Mouse (Mus musculus) heart, embryonic 16.5 days (tissue): ENCODE measurements around the gene Trio. TPM values are rescaled to one million over a fixed set of nuclear protein-coding genes. Genes with fewer than 3 reads are reported as not detected.

ENCODE experiments used
- ATAC-seq: fragments of 200-750 bp; cut with Nextera tagmentation; replicated peaks from 2 replicates; pipeline ENCODE4 v1.8.0; 2017; ENCODE audit warnings: moderate number of reproducible peaks; ENCODE audit not compliant: insufficient read depth, low FRiP score; ENCODE audit errors: extremely low read depth
- H3K27ac ChIP-seq: fragments of 300-500 bp; sonication (generic); 2 replicates; pipeline ENCODE4 v1.5.1; 2014; ENCODE audit warnings: mild to moderate bottlenecking, low read length, control low read depth, moderate library complexity
- H3K27me3 ChIP-seq: fragments of 300-500 bp; sonication (generic); 2 replicates; pipeline ENCODE4 v1.6.1; 2014; ENCODE audit warnings: low read length, mixed read lengths; ENCODE audit not compliant: control insufficient read depth, insufficient read depth
- H3K36me3 ChIP-seq: fragments of 300-500 bp; sonication (generic); 2 replicates; pipeline ENCODE4 v1.6.1; 2014; ENCODE audit not compliant: control insufficient read depth, insufficient read depth
- H3K4me1 ChIP-seq: fragments of 300-500 bp; sonication (generic); 2 replicates; pipeline ENCODE4 v1.6.1; 2014; ENCODE audit warnings: low read length, mixed read lengths; ENCODE audit not compliant: control insufficient read depth, insufficient read depth
- H3K4me2 ChIP-seq: fragments of 300-500 bp; sonication (generic); 2 replicates; pipeline ENCODE4 v1.6.1; 2014; ENCODE audit warnings: low read depth, mild to moderate bottlenecking, control low read depth, low read length
- H3K4me3 ChIP-seq: fragments of 300-500 bp; sonication (generic); 2 replicates; pipeline ENCODE4 v1.5.1; 2014; ENCODE audit warnings: mild to moderate bottlenecking, control low read depth, low read length
- H3K9ac ChIP-seq: fragments of 300-500 bp; sonication (generic); 2 replicates; pipeline ENCODE4 v1.6.1; 2014; ENCODE audit warnings: low read length, control low read depth
- H3K9me3 ChIP-seq: fragments of 300-500 bp; sonication (generic); replicated peaks from 2 replicates; pipeline ENCODE4 v1.6.1; 2016; ENCODE audit warnings: low read length; ENCODE audit not compliant: control insufficient read depth
- whole genome bisulfite sequencing: fragments of 180-500 bp; shearing (Covaris S2); extraction: QIAGEN DNeasy Blood & Tissue Kit; methylation state at CpG from one replicate; pipeline ENCODE4 v1.1.7; 2014; 5-methylcytosine and 5-hydroxymethylcytosine counted together
- polyA plus RNA-seq: library from polyadenylated mRNA; unstranded; fragments of >200 nt; fragmentation: Nextera tagmentation; extraction: Ambion mirVana; gene quantifications from 2 replicates; pipeline ENCODE4 v1.2.1, GENCODE M21; 2015

The Trio gene
- polyA plus RNA-seq, 1 experiment from 2014 or later = 18.7 TPM

- peaks cover 14% of the 10 kb centered on the region for H3K36me3 ChIP-seq
- no peak overlapping the region for H3K4me2 ChIP-seq
- no peaks in the 10 kb centered on the region for H3K27me3 ChIP-seq
Observed at GRCm38 (mm10) chr15:27871260-27871659, 154.4 kb downstream of the Trio start.

GRCm38 (mm10) chr15:27869001-27869400 is 156.6 kb downstream of the Trio start:
- Histone ChIP-seq H3K4me3 (no peak overlapping the region), H3K4me1 (peaks cover 11% of the 10 kb centered on the region; the same call in 1 of the 2 replicates), H3K9ac (no peak overlapping the region), H3K27ac (no peak overlapping the region), H3K27me3 (no peaks in the 10 kb centered on the region), H3K4me2 (no peak overlapping the region), H3K36me3 (peaks cover 14% of the 10 kb centered on the region), H3K9me3 (no peaks in the 10 kb centered on the region)
- WGBS = 74% methylated on average over 4 of the region's 4 CpGs
- no peak for ATAC-seq

More at GRCm38 (mm10) chr15:27871260-27871659, 154.4 kb downstream of the Trio start:
- Histone ChIP-seq H3K4me1 (peaks cover 13% of the 10 kb centered on the region), H3K9me3 (no peaks in the 10 kb centered on the region), H3K27ac (peak overlapping the region; percentile 10; the same call in 1 of the 2 replicates), H3K9ac (no peak overlapping the region), H3K4me3 (no peak overlapping the region)
- ATAC-seq = no peak
- WGBS = 78% methylated on average over 13 of the region's 13 CpGs

GRCm38 (mm10) chr15:27867831-27868230 is 157.8 kb downstream of the Trio start:
- H3K4me1 ChIP-seq = peaks cover 11% of the 10 kb centered on the region; the same call in 1 of the 2 replicates
- ATAC-seq = no peak
- WGBS = 88% methylated on average over 7 of the region's 7 CpGs
- H3K27me3 ChIP-seq = no peaks in the 10 kb centered on the region
- H3K4me2 ChIP-seq = no peak overlapping the region
- peaks cover 14% of the 10 kb centered on the region for H3K36me3 ChIP-seq
- H3K27ac ChIP-seq = no peak overlapping the region
- H3K9ac ChIP-seq = no peak overlapping the region
- no peaks in the 10 kb centered on the region for H3K9me3 ChIP-seq
- no peak overlapping the region for H3K4me3 ChIP-seq

GRCm38 (mm10) chr15:27866471-27866870 is 159.2 kb downstream of the Trio start:
- H3K9me3 ChIP-seq = no peaks in the 10 kb centered on the region
- no peaks in the 10 kb centered on the region for H3K27me3 ChIP-seq
- WGBS = 81% methylated on average over 4 of the region's 4 CpGs
- no peak overlapping the region for H3K4me3 ChIP-seq
- peaks cover 5% of the 10 kb centered on the region; the same call in 1 of the 2 replicates for H3K4me1 ChIP-seq
- H3K4me2 ChIP-seq = no peak overlapping the region
- peaks cover 14% of the 10 kb centered on the region for H3K36me3 ChIP-seq
- no peak overlapping the region for H3K9ac ChIP-seq
- H3K27ac ChIP-seq = no peak overlapping the region
- ATAC-seq = no peak

- ATAC-seq = no peak
- Histone ChIP-seq H3K36me3 (peaks cover 12% of the 10 kb centered on the region), H3K27ac (no peak overlapping the region), H3K27me3 (no peaks in the 10 kb centered on the region), H3K9ac (no peak overlapping the region), H3K9me3 (no peaks in the 10 kb centered on the region), H3K4me1 (peaks cover 3% of the 10 kb centered on the region; the same call in 1 of the 2 replicates), H3K4me2 (no peak overlapping the region), H3K4me3 (no peak overlapping the region)
- WGBS = 82% methylated on average over 6 of the region's 6 CpGs
Observed at GRCm38 (mm10) chr15:27866053-27866452, 159.6 kb downstream of the Trio start.

GRCm38 (mm10) chr15:27864397-27864796 is 161.3 kb downstream of the Trio start:
- no peaks in the 10 kb centered on the region for H3K27me3 ChIP-seq
- no peak overlapping the region for H3K4me3 ChIP-seq
- 83% methylated on average over 6 of the region's 6 CpGs for WGBS
- no peak overlapping the region for H3K9ac ChIP-seq
- H3K36me3 ChIP-seq = peaks cover 2% of the 10 kb centered on the region; the same call in 1 of the 2 replicates
- no peak overlapping the region for H3K27ac ChIP-seq
- H3K4me1 ChIP-seq = peaks cover 9% of the 10 kb centered on the region
- H3K4me2 ChIP-seq = no peak overlapping the region
- H3K9me3 ChIP-seq = no peaks in the 10 kb centered on the region
- ATAC-seq = no peak

- H3K4me1 ChIP-seq = peaks cover 19% of the 10 kb centered on the region
- WGBS = 83% methylated on average over 11 of the region's 11 CpGs
- no peak overlapping the region for H3K4me2 ChIP-seq
- H3K27me3 ChIP-seq = no peaks in the 10 kb centered on the region
- no peaks in the 10 kb centered on the region for H3K36me3 ChIP-seq
- H3K9ac ChIP-seq = no peak overlapping the region
- H3K9me3 ChIP-seq = no peaks in the 10 kb centered on the region
- no peak overlapping the region for H3K4me3 ChIP-seq
- no peak overlapping the region for H3K27ac ChIP-seq
- no peak for ATAC-seq
Observed at GRCm38 (mm10) chr15:27862949-27863348, 162.7 kb downstream of the Trio start.

GRCm38 (mm10) chr15:27860439-27860838 is 165.2 kb downstream of the Trio start:
- Histone ChIP-seq H3K36me3 (no peaks in the 10 kb centered on the region), H3K9me3 (no peaks in the 10 kb centered on the region), H3K27ac (no peak overlapping the region), H3K9ac (no peak overlapping the region), H3K4me1 (peaks cover 42% of the 10 kb centered on the region), H3K4me3 (no peak overlapping the region), H3K27me3 (no peaks in the 10 kb centered on the region), H3K4me2 (no peak overlapping the region)
- no peak for ATAC-seq
- 84% methylated on average over 14 of the region's 14 CpGs for WGBS

- Histone ChIP-seq H3K4me1 (peaks cover 42% of the 10 kb centered on the region), H3K27ac (peak overlapping the region; percentile 61), H3K9ac (no peak overlapping the region), H3K27me3 (no peaks in the 10 kb centered on the region), H3K4me2 (no peak overlapping the region), H3K4me3 (no peak overlapping the region), H3K9me3 (no peaks in the 10 kb centered on the region), H3K36me3 (peaks cover 5% of the 10 kb centered on the region; the same call in 1 of the 2 replicates)
- 68% methylated on average over 1 of the region's 1 CpGs for WGBS
- no peak for ATAC-seq
Observed at GRCm38 (mm10) chr15:27859590-27859989, 166.1 kb downstream of the Trio start.
